In genomic region chr13:70732781-70733180, GRCm38 (mm10) we compare ENCODE assay signal across 17 mouse cellular contexts.
DNase-seq lines count a peak whose midpoint lies in the region; TF ChIP-seq lines count a peak whose summit lies in the region.
"Had no signal": no experiment of that assay in that cellular context is flagged by ENCODE, and none has a peak within 500 bp of the region (broad histone marks: within the 10 kb centered on the region; RNA-seq: fewer than 3 reads in every experiment).

No protein-coding gene starts in this region.

- intact Hi-C loops in heart, adult 2 months (cut with DNase I): no loop called here

- WGBS in heart, adult 2 months: 61% methylated on average over 5 of the region's 5 CpGs

- no peak overlapping the region for H3K4me3 ChIP-seq in heart, adult 2 months
- H3K4me3 ChIP-seq: erythroblast, embryonic 14.5 days; forebrain, embryonic 10.5 days; gastrocnemius, adult 2 months; heart, embryonic 13.5 days; hindbrain, embryonic 15.5 days had no signal

- H3K79me2 ChIP-seq in heart, adult 2 months (replicated peaks; ENCODE audit: control insufficient read depth, insufficient read depth, low read length): no peaks in the 10 kb centered on the region

- H3K27ac ChIP-seq in heart, adult 2 months: no peak overlapping the region
- H3K27ac ChIP-seq: gastrocnemius, adult 2 months; heart, embryonic 13.5 days; hindbrain, embryonic 15.5 days had no signal

- H3K9ac ChIP-seq in heart, adult 2 months (ENCODE audit: low read depth, low read length): no peak overlapping the region
- H3K9ac ChIP-seq: heart, embryonic 13.5 days; hindbrain, embryonic 15.5 days had no signal

- H3K4me1 ChIP-seq in heart, adult 2 months (ENCODE audit: control insufficient read depth, insufficient read depth, low read length): no peaks in the 10 kb centered on the region
- H3K4me1 ChIP-seq: hindbrain, embryonic 15.5 days had no signal

- H3K36me3 ChIP-seq in heart, adult 2 months (ENCODE audit: control insufficient read depth, insufficient read depth, low read length): no peaks in the 10 kb centered on the region
- H3K36me3 ChIP-seq: forebrain, embryonic 10.5 days; G1E; heart, embryonic 13.5 days; hindbrain, embryonic 15.5 days had no signal

- DNase-seq in adrenal gland, postnatal 25 days: peak; percentile 9
- no peak for DNase-seq in adrenal gland, adult 2 months
- DNase-seq in 3T3-L1 (ENCODE audit: low read depth, low spot score) (peak; percentile 71), adipocyte (ENCODE audit: low spot score) (peak; percentile 38)
- no peak for DNase-seq in urinary bladder, postnatal 4 days (ENCODE audit: low spot score in 2 of 2)
- DNase-seq in heart, adult 2 months: no peak
- DNase-seq: B cell, adult 2 months; cerebellum, adult 18-20 months; cerebellum, adult 9-11 months; cerebellum, postnatal 36 days; kidney, adult 2 months had no signal

- no peak for TF ChIP-seq CTCF in heart, adult 2 months (IDR thresholded peaks at IDR 0.05)

- TF ChIP-seq EP300 in heart, adult 2 months (IDR thresholded peaks at IDR 0.05; ENCODE audit: insufficient read depth, low read depth, low read length): no peak

- no peaks in the 10 kb centered on the region for H3K27me3 ChIP-seq in heart, adult 2 months (ENCODE audit: control insufficient read depth, insufficient read depth, low read length)
- H3K27me3 ChIP-seq: hindbrain, embryonic 15.5 days had no signal

- TF ChIP-seq POLR2A in heart, adult 2 months (IDR thresholded peaks at IDR 0.05; ENCODE audit: insufficient read depth, low read depth, low read length): no peak

Comparison
In these comparisons a context has a peak if more than half of its experiments do, and no peak if none do; other contexts are left out.
1. DNase-seq: peak in adrenal gland, postnatal 25 days (single experiment), 3T3-L1 (single experiment) and adipocyte (single experiment); none in adrenal gland, adult 2 months (single experiment), urinary bladder, postnatal 4 days (0 of 2) and heart, adult 2 months (0 of 2).